ENCODE assay signal across 10 mouse cellular contexts in the genomic region with DNA sequence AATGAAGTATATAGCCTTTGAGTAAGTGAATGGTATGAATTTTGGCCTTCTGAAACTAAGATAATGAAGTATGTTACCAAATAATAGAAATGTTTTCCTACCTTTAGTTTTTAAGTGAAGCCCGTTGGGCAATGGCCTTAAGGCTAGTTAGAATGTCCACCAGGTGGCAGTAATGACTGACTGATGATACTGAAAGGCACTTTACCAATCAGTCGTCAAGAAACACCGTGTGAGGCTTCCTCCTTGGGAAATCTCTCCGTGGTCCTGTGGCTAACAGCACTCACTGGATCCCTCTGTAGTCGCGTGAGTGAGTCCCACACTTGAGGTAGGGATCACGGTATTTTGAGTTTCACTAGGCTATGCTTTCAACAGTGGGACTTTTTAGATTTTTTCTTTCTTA. TPM values are rescaled to one million over a fixed set of nuclear protein-coding genes. Genes with fewer than 3 reads are reported as not detected.
A peak's percentile ranks its signal among the peaks of the same experiment; 100 is the strongest.
DNase-seq lines count a peak whose midpoint lies in the region; ATAC-seq and TF ChIP-seq lines count a peak whose summit lies in the region.
"Had no signal": no experiment of that assay in that cellular context is flagged by ENCODE, and none has a peak within 500 bp of the region (broad histone marks: within the 10 kb centered on the region; RNA-seq: fewer than 3 reads in every experiment).

No protein-coding gene starts in this region.

- ATAC-seq in forebrain, embryonic 14.5 days = peak; percentile 60; the same call in 1 of the 2 replicates
- peak; percentile 69 for ATAC-seq in hindbrain, postnatal 0 days

- H3K4me2 ChIP-seq in forebrain, embryonic 14.5 days (ENCODE audit: low read length) = no peak overlapping the region
- H3K4me2 ChIP-seq in hindbrain, postnatal 0 days (ENCODE audit: low read depth, low read length) = no peak overlapping the region
- H3K4me2 ChIP-seq: embryonic facial prominence, embryonic 13.5 days had no signal

- no peak overlapping the region for H3K27ac ChIP-seq in forebrain, embryonic 14.5 days (ENCODE audit: low read depth, low read length)
- no peak overlapping the region for H3K27ac ChIP-seq in hindbrain, postnatal 0 days
- no peak overlapping the region for H3K27ac ChIP-seq in midbrain, embryonic 10.5 days (replicated peaks)
- H3K27ac ChIP-seq: embryonic facial prominence, embryonic 13.5 days had no signal

- no peaks in the 10 kb centered on the region for H3K4me1 ChIP-seq in forebrain, embryonic 14.5 days (ENCODE audit: control insufficient read depth, insufficient read depth, low read length)
- H3K4me1 ChIP-seq in hindbrain, postnatal 0 days (ENCODE audit: insufficient read depth, low read length) = no peaks in the 10 kb centered on the region
- H3K4me1 ChIP-seq in midbrain, embryonic 10.5 days = no peaks in the 10 kb centered on the region
- H3K4me1 ChIP-seq: embryonic facial prominence, embryonic 13.5 days had no signal

- H3K9me3 ChIP-seq in forebrain, embryonic 14.5 days (replicated peaks; ENCODE audit: control insufficient read depth, low read length) = no peaks in the 10 kb centered on the region
- no peaks in the 10 kb centered on the region for H3K9me3 ChIP-seq in hindbrain, postnatal 0 days (ENCODE audit: low read length)
- H3K9me3 ChIP-seq in midbrain, embryonic 10.5 days (replicated peaks) = no peaks in the 10 kb centered on the region
- H3K9me3 ChIP-seq: embryonic facial prominence, embryonic 13.5 days; megakaryocyte, embryonic 14.5 days had no signal

- peaks cover 52% of the 10 kb centered on the region for H3K36me3 ChIP-seq in forebrain, embryonic 14.5 days (ENCODE audit: control insufficient read depth, insufficient read depth, low read length)
- H3K36me3 ChIP-seq in hindbrain, postnatal 0 days (ENCODE audit: insufficient read depth, low read length) = peaks cover 8% of the 10 kb centered on the region; the same call in 1 of the 2 replicates
- peaks cover 72% of the 10 kb centered on the region for H3K36me3 ChIP-seq in midbrain, embryonic 10.5 days

- TF ChIP-seq CTCF in hindbrain, postnatal 0 days (IDR thresholded peaks at IDR 0.05; ENCODE audit: low read depth) = peak; percentile 87

- no peak overlapping the region for H3K9ac ChIP-seq in forebrain, embryonic 14.5 days (ENCODE audit: low read length)
- no peak overlapping the region for H3K9ac ChIP-seq in hindbrain, postnatal 0 days (replicated peaks; ENCODE audit: low read length)
- H3K9ac ChIP-seq: embryonic facial prominence, embryonic 13.5 days had no signal

- 29% methylated on average over 7 of the region's 7 CpGs for WGBS in forebrain, embryonic 14.5 days
- 20% methylated on average over 7 of the region's 7 CpGs for WGBS in hindbrain, postnatal 0 days
- 37% methylated on average over 7 of the region's 7 CpGs for WGBS in midbrain, embryonic 10.5 days

- H3K4me3 ChIP-seq in forebrain, embryonic 14.5 days (ENCODE audit: low read depth, low read length) = no peak overlapping the region
- H3K4me3 ChIP-seq in hindbrain, postnatal 0 days (ENCODE audit: low read length) = no peak overlapping the region
- H3K4me3 ChIP-seq in midbrain, embryonic 10.5 days = no peak overlapping the region
- H3K4me3 ChIP-seq: embryonic facial prominence, embryonic 13.5 days; megakaryocyte, embryonic 14.5 days had no signal

- no peaks in the 10 kb centered on the region for H3K27me3 ChIP-seq in forebrain, embryonic 14.5 days (replicated peaks; ENCODE audit: control insufficient read depth, insufficient read depth, low read length)
- no peaks in the 10 kb centered on the region for H3K27me3 ChIP-seq in hindbrain, postnatal 0 days (ENCODE audit: insufficient read depth, low read length)
- no peaks in the 10 kb centered on the region for H3K27me3 ChIP-seq in midbrain, embryonic 10.5 days (ENCODE audit: low read depth, poor library complexity, severe bottlenecking)
- H3K27me3 ChIP-seq: embryonic facial prominence, embryonic 13.5 days; megakaryocyte, embryonic 14.5 days had no signal

- DNase-seq in urinary bladder, adult 18-20 months (ENCODE audit: low spot score in 2 of 2) = peak; percentile 25 to 31
- DNase-seq in urinary bladder, postnatal 10 days (ENCODE audit: low spot score) = no peak
- peak; percentile 47 for DNase-seq in c-Kit-positive CD71-positive TER-119-negative erythroid progenitor cells, embryonic 14.5 days (ENCODE audit: low read depth)
- peak; percentile 90 for DNase-seq in forebrain, embryonic 14.5 days (ENCODE audit: low spot score)
- DNase-seq in hindbrain, postnatal 0 days (ENCODE audit: low spot score) = peak; percentile 93
- peak; percentile 13 to 45 for DNase-seq in layer of hippocampus, postnatal 36 days
- DNase-seq in midbrain, embryonic 10.5 days (ENCODE audit: low spot score) = peak; percentile 20
- DNase-seq in right cerebral cortex, postnatal 4 days = peak; percentile 53

RNA-seq across cellular contexts. Expression of a gene that starts 34.7 kb away (rescaled TPM):
- polyA plus RNA-seq in forebrain, embryonic 14.5 days (2014; fragmentation: Nextera tagmentation; extraction: Ambion mirVana) = 132 and 136 TPM in 2 replicates
- 6.8 and 8.6 TPM in 2 replicates for total RNA-seq in hindbrain, postnatal 0 days (2014; rRNA removed)
- polyA plus RNA-seq in hindbrain, postnatal 0 days (2015; fragmentation: Nextera tagmentation; extraction: Ambion mirVana) = 60.6 and 66.7 TPM in 2 replicates
- total RNA-seq in layer of hippocampus, postnatal 36 days (2021) = 10 to 100 TPM; 57.9 to 58.4 TPM
- 147 and 156 TPM in 2 replicates for polyA plus RNA-seq in midbrain, embryonic 10.5 days (2016; fragmentation: Nextera tagmentation; extraction: Ambion mirVana)
